Mouse (Mus musculus): ENCODE results near the gene Lingo3.
A peak's percentile ranks its signal among the peaks of the same experiment; 100 is the strongest.

Gene Lingo3

DNA sequence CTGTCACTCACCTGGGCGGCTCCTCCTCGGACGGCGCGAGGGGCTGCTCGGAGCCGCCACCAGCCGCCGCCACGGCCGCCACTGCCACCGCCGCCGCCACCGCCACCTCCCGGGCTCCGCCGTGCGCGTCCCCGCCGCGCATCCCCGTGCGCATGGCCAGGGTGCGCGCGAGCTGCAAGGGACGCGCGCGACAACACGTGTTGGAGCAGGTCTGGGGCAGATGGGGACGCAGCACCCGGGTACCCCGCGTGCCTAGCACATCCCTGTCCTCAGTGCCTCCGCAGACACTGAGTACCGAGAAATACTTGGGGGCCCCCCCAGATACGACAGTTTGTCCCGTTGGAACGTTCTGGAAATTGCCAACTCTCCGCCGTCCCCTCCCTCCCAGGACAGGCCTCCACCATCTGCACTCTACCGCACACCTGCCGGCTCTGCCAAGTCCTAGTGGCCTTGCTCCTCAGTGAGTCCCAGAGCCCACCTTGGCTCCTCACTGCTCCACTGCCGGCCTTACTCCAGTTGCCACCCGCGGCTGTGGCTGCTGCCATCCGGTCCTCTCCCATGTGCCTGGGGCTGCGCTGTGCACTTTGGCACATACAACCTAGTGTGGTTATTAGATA, at the start of gene Lingo3:
TSS of gene Lingo3 (minus strand) at position 109 of the 617 bp plus-strand sequence.
- no peak for DNase-seq (ENCODE audit: low read depth)

DNA sequence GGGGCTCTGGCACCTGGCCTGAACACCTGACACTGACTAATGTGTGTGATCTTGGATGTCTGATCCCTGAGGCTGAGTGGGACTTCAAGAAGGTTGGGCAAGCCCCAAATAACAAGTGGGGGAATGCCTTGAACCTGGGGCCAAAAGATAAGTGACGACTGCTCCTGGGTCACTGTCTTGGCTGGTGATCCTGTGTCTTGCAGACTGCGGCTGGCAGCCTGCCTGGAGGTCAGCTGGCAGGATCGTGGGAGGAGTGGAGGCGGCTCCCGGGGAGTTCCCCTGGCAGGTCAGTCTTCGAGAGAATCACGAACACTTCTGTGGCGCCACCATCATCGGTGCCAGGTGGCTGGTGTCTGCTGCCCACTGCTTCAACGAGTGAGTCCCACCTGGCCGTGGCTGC, 43.3 kb upstream of the Lingo3 start:
- peak; percentile 44 for DNase-seq (ENCODE audit: low read depth)

DNA sequence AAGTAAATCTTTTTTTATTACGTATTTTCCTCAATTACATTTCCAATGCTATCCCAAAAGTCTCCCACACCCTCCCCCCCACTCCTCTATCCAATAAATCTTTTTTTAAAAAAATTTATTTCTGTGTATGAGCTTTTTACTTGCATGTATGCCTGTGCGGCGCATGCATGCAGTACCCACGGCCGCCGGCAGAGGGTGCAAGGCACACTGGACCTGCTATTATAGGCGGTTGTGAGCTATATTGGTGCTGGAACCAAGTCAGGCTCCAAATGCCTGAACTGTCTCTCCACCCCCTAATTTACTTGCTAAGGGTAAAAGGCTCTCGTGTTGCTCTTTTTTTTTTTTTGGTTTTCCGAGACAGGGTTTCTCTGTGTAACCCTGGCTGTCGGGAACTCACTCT, 37.5 kb upstream of the Lingo3 start:
- DNase-seq (ENCODE audit: low read depth): peak; percentile 87

DNA sequence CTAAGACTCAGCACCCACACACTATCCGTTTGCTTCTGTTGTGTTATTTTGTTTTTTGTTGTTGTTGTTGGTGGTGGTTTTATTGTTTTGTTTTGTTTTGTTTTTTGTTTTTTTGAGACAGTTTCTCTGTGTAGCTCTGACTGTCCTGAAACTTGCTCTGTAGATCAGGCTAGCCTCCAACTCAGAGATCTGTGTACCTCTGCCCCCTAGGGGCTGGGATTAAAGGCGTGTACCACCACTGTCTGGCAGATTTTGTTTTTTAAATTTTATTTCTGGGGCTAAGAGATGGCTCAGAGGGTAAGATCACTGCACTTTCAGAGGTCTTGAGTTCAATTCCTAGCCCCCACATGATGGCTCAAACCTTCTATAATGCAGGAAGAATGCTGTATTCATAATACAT, 37.1 kb upstream of the Lingo3 start:
- DNase-seq (ENCODE audit: low read depth): no peak

DNA sequence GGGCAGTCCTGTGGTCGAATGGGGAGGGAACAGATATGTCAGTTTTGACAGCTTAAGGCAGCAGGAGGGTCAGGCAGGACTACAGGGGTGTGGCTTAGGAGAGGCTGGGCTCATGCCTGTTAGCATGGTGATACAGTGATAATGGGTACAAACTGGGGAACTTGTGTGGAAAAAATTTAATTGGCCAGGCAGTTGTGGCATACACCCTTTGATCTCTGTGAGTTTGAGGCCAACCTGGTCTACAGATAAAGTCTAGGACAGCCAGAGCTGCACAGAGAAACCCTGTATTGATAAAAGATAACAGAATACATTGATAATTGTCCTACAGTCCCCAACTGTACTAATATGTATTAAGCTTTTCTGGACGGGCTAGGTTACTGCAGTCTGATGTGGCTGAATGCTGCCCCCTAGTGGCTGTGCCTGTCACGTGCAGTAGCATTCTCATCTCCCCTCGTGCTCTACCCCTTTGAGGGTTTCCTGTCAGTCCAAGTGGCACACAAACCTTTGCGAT, 36.3 kb upstream of the Lingo3 start:
- DNase-seq (ENCODE audit: low read depth): peak; percentile 84

DNA sequence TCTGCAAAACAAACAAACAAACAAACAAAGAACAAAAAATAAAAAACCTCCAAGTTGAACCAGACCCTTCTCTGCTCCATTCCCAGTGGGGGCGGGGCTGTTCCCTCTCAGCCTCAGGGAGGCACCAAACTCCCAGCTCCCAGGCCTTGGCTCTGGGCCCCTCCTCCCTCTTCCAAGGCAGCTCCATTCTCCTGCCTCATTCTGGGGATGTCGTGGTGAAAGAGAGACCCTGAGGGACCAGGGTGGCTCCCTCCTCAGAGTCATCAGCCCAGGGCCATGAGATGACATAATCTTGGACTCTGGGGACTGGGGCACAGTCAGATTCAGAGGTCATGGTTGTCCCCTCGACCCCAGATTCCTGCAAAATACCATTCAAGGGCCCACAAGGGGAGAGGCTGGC, 32.8 kb upstream of the Lingo3 start:
- peak; percentile 32 for DNase-seq (ENCODE audit: low read depth)

DNA sequence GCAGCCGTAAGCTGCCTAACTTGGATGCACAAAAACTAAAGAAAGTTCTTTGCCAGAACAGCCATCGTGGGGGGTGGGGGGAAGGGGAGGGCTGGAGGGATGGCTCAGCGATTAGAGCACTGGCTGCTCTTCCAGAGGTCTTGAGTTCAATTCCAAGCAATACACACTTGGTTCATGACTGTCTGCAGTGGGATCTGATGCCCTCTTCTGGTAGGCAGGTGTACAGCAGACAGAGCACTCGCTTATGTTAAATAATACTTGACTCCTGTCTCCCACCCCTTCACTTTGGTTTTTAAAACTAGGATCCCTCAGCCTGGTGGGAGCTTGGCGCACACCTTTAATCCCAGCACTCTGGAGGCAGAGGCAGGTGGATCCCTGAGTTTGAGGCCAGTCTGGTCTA, 32.2 kb upstream of the Lingo3 start:
- peak; percentile 83 for DNase-seq (ENCODE audit: low read depth)

DNA sequence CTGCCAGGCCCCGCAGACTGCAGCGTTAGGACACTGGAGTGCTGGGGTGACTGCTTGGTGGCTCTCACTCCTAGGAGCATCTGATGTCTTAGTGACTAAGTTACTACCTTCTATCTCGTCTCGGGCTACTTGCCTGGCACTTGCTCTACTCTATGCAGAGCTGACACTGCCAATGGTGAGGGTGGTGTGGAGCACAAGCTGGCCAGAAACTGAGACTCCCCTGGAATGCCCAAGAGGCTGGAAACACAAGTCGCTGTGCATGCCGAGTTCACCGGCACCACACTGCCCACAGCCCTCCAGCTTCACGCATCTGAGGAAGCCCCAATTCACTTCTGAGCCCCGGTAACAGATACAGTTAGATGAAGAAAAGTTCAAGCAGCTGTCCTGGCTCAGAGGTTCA, 30.2 kb upstream of the Lingo3 start:
- DNase-seq (ENCODE audit: low read depth): no peak

DNA sequence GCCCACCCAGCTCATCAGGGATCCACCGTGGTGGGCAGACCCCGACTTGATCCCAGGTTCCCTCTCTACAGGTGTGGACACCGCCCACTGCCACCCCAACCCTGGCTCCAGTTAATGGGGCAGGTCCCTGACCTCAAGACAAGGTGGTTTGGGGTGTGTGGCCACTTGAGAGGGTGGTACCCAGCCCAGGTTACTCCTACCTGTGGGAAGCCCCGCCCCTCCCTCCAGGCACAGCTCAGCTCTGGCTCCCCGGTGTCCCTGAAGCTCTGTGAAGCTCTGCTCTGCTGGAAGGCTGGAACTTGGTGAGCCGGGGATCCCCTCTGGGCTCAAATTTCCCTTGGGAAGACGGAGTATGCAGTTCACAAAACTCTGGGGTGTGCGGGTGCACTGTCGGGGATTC, 27.7 kb upstream of the Lingo3 start, which contains the start of gene Tmprss9:
TSS of gene Tmprss9 (plus strand) at position 268 of the 400 bp plus-strand sequence.
- DNase-seq (ENCODE audit: low read depth): no peak

DNA sequence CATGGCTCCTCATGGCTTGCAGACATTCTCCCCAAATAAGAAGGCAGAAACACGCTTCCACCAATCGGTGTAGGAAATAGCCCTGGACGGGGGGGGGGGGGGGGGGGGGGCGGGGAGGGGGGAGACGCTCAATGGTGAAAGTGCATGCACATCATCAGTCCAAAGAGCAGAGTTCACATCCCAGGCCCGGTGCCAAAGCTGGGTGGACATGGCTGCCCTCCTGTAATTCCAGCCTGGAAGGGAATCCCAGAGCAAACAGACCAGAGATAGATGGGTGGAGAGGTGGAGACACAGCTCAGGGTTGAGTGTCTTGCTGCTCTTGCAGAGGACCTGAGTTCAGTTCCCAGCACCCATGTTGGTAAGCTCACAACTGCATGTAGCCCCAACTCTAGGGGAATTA, 27.2 kb upstream of the Lingo3 start:
- DNase-seq (ENCODE audit: low read depth): peak; percentile 20

DNA sequence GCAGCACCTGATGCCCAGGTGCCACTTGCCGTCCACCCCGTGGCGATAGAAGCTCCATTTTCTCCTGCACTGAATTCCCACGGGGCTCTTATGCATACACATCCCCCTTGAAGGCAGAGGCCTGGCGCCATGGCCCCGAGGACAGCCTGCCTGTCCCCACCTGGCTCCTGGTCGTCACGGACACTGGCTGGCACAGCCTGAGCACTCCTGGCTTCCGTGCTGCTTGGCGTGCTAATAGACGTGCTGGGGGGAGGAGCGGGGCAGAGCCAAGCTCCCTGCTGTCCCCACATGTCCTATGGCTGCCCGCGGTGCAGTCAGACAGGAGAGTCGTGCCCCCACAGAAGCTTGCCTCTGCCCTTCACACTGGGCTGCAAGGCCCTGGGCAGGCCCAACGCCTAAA, 20.6 kb upstream of the Lingo3 start:
- no peak for DNase-seq (ENCODE audit: low read depth)

DNA sequence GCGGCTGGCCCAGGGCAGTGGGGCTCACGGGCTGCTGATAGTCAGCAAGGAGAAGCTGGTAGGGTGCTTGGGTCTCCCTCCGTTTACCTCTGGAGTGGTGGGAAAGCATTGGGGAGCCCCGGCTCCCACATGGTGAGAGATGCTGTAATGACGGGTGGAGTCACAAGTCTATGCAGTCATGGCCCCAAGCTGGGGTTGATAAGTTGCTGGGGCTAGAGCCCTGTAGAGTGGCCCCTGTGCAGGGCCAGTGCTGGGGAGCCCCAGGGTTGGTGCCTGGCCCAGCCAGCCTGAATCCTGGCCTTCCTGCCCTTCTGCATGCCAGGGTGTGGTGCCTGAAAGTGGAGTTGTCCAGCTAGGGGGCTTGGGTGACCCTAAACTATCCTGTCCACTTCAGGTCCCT, 18.5 kb upstream of the Lingo3 start:
- DNase-seq (ENCODE audit: low read depth): no peak

DNA sequence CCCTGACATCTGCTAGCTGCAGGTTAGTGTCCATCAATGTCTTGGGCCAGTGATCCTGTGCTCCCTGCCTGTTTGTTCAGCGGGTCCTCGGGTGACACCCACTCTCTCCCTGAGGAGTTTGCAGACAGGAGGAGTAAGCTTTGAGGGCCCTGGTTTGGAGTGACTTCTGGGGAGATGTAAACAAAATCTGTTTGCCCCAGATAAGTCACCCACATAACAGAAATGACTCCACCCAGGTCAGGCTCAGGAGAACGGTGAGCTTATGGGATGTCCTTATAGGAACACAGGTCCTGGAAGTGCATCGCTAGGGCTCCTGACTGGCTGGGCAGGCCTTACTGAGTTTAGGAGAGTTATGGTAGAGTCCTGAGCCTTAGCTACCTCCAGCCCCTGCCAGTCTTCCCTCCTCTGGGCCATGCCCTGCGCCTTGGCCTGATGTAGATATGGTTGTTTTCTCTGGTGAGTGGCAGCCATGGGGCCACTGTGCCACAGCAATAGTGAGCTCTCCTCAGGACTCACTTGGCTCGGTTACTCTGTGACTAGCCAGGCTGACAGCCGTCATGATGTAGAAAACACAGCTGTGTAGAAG, 14.6 kb upstream of the Lingo3 start:
- no peak for DNase-seq (ENCODE audit: low read depth)

DNA sequence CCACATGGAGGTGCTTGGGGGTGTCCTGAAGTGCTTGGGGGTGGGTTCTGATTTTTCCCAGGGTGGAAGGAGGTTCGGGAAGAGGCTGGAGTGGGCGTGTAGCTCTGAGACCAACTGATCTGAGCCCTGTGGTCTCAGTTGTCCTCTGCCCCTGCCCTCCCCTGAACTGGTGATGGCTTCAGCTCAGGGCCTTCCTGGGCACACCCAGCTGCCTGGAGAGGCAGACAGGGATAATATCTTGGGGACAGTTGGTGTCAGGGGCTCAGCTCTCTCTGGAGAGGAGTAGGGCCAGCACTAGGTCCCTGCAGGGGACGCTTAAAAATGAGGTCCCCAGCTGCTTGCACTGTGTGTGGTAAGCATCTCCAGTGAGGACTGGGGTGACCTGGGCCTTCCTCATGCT, 14.0 kb upstream of the Lingo3 start:
- DNase-seq (ENCODE audit: low read depth): no peak

DNA sequence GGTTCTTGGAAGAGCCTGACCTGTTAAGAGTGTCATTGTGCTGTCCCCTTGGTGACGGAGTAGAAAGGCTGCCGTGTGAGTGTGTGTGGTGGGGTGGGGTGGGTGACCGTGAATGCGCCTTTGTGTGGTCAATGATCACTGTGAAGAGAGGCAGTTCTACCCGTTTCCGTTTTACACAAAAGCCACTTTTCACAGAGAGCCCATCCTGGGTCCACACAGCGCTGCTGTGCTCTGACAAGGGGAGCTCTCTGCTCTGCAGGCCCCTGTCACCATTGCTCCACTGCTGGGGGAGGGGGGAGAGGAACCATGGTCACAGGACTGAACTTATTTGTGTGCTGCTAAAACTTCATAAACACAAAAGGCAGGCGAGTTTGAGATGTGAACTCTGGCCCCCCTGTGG, 13.5 kb upstream of the Lingo3 start:
- DNase-seq (ENCODE audit: low read depth): no peak

DNA sequence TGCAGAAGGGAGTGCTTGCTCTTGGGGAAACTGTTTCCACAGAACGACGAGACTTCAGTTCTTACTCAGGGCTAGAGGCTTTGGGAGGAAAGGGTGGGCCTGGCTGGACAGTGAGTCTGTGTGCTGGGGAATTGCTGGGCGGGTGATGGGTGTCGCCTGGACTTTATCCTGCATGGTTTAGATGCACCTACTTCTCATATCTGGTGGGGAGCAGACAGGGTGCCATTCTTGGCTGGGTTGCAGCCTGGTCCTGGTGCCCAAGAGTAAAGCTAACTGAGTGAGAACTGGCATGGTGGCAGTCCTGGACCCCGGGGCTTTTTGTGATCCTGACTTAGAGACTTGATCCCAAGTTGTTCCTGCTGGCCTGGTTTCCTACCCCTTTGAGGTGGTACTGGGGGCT, 13.1 kb upstream of the Lingo3 start:
- DNase-seq (ENCODE audit: low read depth): no peak

DNA sequence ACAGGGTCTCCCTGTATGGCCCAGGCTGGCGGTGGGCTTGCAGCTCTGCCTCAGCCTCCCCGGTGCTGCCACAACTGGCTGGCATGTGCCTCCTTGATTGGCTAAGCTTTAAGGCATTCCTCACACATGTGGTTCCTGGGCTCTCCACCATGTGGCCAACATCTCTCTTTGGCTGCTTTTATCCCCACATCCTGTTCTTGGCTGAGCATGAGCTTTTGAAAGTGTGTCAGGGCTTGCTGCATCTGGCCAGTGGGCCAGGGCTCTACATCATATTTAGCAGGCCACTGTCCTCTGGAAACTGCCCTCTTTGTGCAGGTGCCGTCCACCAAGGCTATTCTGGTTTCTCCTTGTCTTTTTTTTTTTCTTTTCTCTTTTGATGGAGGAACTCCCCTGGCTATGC, 12.4 kb upstream of the Lingo3 start:
- DNase-seq (ENCODE audit: low read depth): peak; percentile 80

DNA sequence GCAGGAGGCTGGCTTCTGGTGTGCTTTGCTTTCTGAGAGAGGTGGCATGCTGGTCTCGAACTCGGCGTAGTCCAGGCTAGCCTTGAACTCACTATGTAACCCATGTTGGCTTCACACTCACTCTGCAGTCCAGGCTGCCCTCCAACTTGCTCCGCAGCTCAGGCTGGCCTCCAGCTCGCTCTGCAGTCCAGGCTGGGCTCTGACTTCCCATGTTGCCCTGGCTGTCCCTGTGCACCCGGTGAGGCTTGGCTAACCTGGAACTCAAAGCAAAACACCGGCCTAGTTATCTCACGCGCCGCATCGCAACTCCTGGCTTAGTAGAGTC, 11.9 kb upstream of the Lingo3 start:
- peak; percentile 45 for DNase-seq (ENCODE audit: low read depth)

DNA sequence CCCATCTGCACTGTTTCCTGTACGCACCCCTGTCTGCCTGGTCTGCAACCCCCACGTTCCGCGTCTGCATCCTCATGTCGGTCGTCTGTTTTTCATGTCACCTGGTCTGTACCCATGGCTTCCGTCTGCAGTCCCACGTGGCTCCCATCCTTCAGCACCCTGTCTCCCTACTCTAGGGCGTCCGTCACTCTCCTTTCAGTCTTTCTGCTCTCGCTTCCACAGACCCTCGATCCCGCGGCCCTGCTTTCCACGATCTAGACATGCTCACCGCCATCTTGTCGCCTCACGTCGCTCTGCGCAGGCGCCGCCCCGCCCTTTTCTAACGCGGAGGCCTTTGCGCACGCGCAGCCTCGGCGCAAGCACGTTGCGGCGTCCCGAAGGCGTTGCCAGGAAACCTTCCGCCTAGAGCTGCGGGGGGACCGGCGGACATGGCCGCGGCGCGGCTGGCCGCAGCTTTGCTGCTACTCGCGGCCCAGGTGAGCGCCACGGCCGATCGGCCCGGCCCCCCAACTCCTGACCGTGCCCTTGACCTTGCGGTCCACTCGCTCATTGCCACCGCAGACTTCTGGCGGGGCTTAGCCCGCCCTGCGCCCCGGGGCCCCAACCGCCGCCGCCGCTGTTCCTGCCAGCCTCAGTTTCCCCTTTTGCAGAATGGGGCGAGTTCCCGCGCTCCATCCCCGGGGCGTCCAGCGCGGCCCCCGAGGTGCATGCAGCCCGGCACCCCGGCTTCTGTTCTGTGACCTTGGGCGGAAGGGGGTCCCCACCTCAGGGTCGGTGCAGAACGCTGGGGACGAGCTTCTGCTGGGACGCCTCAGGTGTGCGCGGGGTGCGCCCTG, 11.3 kb upstream of the Lingo3 start, which contains the start of the genes Lsm7 and Sppl2b:
TSS of gene Lsm7 (minus strand) at position 297 of the 836 bp plus-strand sequence.
TSS of gene Sppl2b (plus strand) at position 363 of the 836 bp plus-strand sequence.
- peak; percentile 99 for DNase-seq (ENCODE audit: low read depth)

DNA sequence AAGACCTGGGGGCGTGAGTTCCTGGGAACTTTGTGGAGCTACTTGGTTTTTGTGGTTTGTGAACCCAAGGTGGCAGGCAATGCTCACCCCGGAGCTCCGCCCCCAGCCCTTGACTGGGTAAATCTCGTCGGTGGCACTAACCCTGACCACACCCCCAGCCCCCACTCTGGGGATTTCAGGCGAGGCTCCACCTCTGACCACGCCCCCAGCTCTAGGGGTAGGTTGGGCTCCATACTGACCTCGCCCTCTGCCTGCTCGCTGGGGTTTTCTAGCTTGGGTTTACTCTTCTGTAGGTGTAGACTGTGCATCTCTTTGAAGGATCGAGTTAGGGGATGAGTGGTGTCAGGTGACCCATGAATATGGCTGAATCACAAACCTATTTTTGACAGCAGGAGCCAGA, 4.7 kb upstream of the Lingo3 start:
- peak; percentile 59 for DNase-seq (ENCODE audit: low read depth)

DNA sequence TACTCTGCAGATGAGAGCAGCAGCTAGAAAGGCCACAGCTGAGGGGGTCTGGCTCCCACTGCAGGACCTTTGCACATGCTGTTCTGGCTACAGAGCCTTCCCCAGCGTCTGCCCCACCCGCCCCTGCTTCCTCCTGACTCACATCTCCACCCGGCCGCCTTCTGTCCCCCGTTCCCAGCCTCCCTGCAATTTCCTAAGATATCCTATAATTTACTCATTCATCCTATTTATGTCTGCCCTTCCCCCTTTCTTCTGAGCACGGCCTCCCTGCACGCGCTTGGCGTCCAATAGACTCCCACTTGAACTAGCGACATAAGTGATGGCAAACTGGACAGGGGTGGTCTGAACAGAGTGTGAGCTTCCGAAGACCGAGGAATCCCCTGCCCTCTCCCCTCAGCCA, 1.9 kb upstream of the Lingo3 start:
- DNase-seq (ENCODE audit: low read depth): no peak

DNA sequence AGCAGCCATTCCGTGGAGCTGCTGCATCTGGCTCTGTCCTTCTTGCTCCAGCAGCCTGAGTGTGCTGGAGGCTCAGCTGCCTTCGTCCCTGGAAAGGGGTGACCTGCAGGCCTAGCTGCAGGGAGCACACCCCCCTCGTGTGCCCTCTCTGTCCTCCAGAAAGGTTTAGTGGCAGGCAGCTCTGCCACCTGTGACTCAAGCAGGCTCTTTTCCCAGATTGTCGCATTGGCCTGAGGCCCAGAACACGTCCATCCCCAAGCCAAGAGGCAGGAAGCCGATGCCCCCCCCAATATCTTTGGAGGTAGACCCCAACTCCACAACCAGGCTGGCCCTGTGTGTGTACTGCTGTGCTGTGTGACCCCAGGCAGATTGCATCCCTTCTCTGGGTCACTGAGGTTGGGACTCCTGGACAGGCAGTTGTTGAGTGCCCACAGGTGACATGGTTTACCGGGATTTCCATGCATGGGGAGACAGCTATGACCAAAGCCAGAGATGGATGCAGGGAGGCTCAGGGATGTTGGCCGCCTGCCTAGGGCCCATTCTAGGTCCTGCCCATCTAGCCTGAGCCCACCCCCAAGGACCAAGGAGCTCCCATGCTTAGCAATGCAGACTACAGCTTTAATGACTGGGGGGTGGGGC, 1.3 kb upstream of the Lingo3 start:
- no peak for DNase-seq (ENCODE audit: low read depth)
